Mouse (Mus musculus) hindbrain, embryonic 11.5 days (tissue): ENCODE measurements at regions not wholly inside any gene's neighbourhood (a gene's known extent, or its start where the extent isn't known, plus 50 kb on each side); places are given as distances from the start of the nearest gene placed in this dataset.
A peak's percentile ranks its signal among the peaks of the same experiment; 100 is the strongest.

Experiments used
- ATAC-seq: fragments of 200-750 bp; cut with Nextera tagmentation; 2 replicates; pipeline ENCODE4 v1.8.0; 2017; ENCODE audit warnings: mild to moderate bottlenecking, moderate TSS enrichment, moderate library complexity; ENCODE audit not compliant: low FRiP score
- DNase-seq: peaks from one replicate; pipeline ENCODE4 v3.0.0-alpha.2; 2015; ENCODE audit warnings: low spot score
- H3K27ac ChIP-seq: fragments of 300-500 bp; sonication (generic); 2 replicates; pipeline ENCODE4 v1.5.1; 2014; ENCODE audit warnings: mild to moderate bottlenecking, low read depth, low read length
- H3K27me3 ChIP-seq: fragments of 300-500 bp; sonication (generic); 2 replicates; pipeline ENCODE4 v1.6.1; 2014; ENCODE audit warnings: mild to moderate bottlenecking, low read length, moderate library complexity, mixed read lengths; ENCODE audit not compliant: control insufficient read depth, insufficient read depth
- H3K36me3 ChIP-seq: fragments of 300-500 bp; sonication (generic); 2 replicates; pipeline ENCODE4 v1.6.1; 2014; ENCODE audit warnings: mild to moderate bottlenecking, low read length, moderate library complexity, mixed read lengths; ENCODE audit not compliant: control insufficient read depth, insufficient read depth
- H3K4me1 ChIP-seq: fragments of 300-500 bp; sonication (generic); replicated peaks from 2 replicates; pipeline ENCODE4 v1.6.1; 2014; ENCODE audit warnings: low read length, mixed read lengths; ENCODE audit not compliant: control insufficient read depth, insufficient read depth
- H3K4me2 ChIP-seq: fragments of 300-500 bp; sonication (generic); replicated peaks from 2 replicates; pipeline ENCODE4 v1.6.1; 2014; ENCODE audit warnings: mild to moderate bottlenecking, low read depth, low read length
- H3K4me3 ChIP-seq: fragments of 300-500 bp; sonication (generic); 2 replicates; pipeline ENCODE4 v1.5.1; 2014; ENCODE audit warnings: low read depth, low read length
- H3K9ac ChIP-seq: fragments of 300-500 bp; sonication (generic); 2 replicates; pipeline ENCODE4 v1.6.1; 2014; ENCODE audit warnings: low read depth, low read length
- H3K9me3 ChIP-seq: fragments of 300-500 bp; sonication (generic); 2 replicates; pipeline ENCODE4 v1.6.1; 2016; ENCODE audit warnings: low read length; ENCODE audit not compliant: control insufficient read depth
- WGBS: fragments of 180-500 bp; shearing (Covaris S2); extraction: QIAGEN DNeasy Blood & Tissue Kit; methylation state at CpG from one replicate; pipeline ENCODE4 v1.1.7; 2014; 5-methylcytosine and 5-hydroxymethylcytosine counted together

DNA sequence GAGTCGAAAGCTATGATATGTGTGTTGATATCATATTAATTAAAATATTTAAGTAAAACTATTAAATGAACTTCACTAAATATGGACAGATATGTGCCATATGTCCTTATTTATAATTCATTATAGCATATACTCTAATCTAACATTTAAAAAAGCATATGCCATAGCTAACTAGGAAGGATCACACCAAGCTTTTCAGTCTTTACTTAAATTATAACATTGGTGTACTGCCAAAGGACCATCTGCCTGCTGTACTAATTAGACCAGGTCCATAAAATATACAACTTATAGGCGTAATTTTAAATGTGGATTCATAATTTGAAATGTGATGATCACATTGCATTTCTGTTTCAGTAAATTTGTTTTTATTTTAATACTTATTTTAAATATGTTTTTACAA, 651.9 kb upstream of the Klhl1 start:
- DNase-seq = no peak
- Histone ChIP-seq H3K9me3 (no peaks in the 10 kb centered on the region), H3K4me2 (no peak overlapping the region), H3K9ac (no peak overlapping the region), H3K4me3 (no peak overlapping the region), H3K27me3 (no peaks in the 10 kb centered on the region), H3K36me3 (no peaks in the 10 kb centered on the region), H3K4me1 (no peaks in the 10 kb centered on the region), H3K27ac (no peak overlapping the region)
- no peak for ATAC-seq
- 89% methylated on average over 2 of the region's 2 CpGs for WGBS

DNA sequence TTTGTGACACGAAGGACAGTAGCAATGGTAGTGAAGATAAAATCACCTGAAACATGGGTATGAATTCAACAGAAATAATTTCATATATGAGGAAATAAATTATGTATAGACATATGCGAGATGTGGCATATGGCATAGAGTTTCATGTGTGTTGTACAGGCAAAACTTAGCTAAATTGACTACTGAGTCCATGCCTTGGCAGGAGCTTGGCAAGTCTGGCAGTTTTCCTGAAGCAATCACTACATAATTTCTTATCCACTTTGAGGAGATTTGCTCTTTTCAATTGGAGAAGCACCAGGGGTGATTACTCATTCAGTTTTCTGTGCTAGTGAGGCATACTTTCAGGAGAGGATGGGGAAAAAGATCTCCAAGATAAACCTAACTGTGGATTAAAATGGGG, 646.9 kb upstream of the Klhl1 start:
- Histone ChIP-seq H3K36me3 (no peaks in the 10 kb centered on the region), H3K9me3 (no peaks in the 10 kb centered on the region), H3K4me1 (no peaks in the 10 kb centered on the region), H3K4me2 (no peak overlapping the region), H3K4me3 (no peak overlapping the region), H3K27me3 (no peaks in the 10 kb centered on the region), H3K9ac (no peak overlapping the region), H3K27ac (no peak overlapping the region)
- WGBS = 88% methylated on average over 2 of the region's 2 CpGs
- no peak for DNase-seq
- no peak for ATAC-seq

DNA sequence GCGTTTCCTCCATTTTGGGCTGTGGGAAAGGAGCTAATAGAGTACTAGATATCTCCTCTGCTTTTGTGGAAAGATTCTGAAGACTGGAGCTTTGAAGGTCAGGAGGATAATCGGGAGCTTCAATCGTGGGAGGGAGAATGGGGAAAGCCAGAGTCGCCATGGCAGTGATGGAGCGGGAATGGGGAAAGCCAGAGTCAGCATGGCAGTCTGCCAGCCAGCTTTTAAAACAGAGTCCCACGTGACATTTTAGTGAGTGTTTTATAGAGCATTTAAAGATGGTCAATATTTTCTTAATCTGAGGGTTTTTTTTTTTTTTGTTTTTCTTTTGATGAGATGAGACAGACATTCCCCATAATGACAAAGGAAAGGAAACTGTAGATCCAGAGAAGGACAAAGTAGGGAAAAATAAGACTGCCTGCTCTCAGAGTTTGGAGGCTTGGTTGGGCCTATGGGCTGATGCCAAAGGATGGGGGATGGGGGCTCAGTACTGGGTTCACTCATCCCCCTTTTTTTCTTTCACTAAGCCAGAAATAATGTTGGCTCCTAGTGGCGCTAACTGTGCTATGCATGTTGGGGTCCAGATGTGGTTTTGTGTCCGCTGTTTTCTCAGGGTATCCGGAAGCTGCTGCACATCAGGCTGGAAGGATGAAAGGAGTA, 630.2 kb upstream of the Klhl1 start:
- Histone ChIP-seq H3K27ac (no peak overlapping the region), H3K4me3 (no peak overlapping the region), H3K36me3 (no peaks in the 10 kb centered on the region), H3K9me3 (no peaks in the 10 kb centered on the region), H3K27me3 (no peaks in the 10 kb centered on the region), H3K9ac (no peak overlapping the region), H3K4me2 (no peak overlapping the region), H3K4me1 (no peaks in the 10 kb centered on the region)
- ATAC-seq = no peak
- no peak for DNase-seq
- WGBS = 91% methylated on average over 9 of the region's 9 CpGs

DNA sequence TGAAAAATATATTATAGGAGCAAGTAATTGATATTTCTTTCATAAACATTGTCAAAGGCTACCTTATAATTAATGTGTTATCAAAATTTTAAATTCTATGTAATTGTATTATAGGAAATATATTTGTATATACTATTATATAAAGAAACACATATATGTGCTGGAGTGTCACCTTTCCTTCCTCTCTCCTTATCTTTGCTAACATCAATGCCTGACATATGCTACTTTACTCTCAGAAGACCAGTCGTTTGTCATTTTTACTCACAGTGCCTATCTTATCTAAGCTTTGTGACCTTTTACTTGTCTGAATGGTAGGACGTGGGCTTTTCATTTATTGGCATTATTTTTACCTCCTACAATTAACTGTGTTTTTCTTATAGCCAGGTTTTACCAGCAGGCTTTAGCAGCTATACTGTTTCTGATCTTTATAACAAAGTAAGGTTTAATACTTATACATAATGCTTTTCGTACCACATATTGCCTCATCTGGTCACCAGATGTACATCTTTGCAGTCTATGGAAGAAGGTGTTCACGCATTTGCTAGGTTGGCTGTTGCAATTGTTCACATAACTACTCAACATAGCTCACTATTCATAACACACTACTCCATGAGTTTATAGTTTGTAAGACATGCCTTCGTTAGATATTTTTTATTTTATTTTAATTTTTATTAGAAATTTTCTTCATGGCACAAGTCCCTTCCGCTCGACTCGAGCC, 597.2 kb upstream of the Klhl1 start:
- no peak for DNase-seq
- Histone ChIP-seq H3K4me3 (no peak overlapping the region), H3K4me2 (no peak overlapping the region), H3K9ac (no peak overlapping the region), H3K36me3 (no peaks in the 10 kb centered on the region), H3K27me3 (no peaks in the 10 kb centered on the region), H3K9me3 (no peaks in the 10 kb centered on the region), H3K27ac (no peak overlapping the region), H3K4me1 (no peaks in the 10 kb centered on the region)
- ATAC-seq = no peak
- WGBS = 89% methylated on average over 8 of the region's 8 CpGs

DNA sequence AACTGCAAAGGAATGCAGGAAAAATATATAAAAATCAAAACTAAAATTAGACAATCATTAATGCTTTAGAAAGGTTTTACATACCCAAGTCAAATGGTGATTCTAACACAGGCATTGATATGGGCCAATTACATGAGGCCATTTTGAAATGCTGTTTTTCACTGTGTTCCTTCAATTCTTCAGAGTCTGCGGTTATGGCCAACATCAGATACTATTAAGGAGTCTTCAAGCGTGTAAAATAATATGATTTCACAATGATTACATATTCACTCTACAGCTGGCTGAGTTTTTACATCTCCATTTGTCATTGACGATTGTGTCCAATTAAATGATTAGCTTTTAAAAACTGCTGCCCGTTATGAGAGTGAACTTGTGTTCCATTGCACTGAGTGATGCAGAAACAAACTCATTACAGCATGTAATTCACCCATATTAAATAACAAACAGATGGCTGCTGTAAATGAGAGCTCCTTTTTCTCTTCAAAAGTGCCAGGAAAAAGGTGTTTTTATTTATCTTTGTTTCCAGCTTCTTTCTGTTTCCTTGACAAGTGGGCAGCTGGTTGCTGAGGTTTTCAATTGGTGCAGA, 582.3 kb upstream of the Klhl1 start:
- no peaks in the 10 kb centered on the region for H3K36me3 ChIP-seq
- no peaks in the 10 kb centered on the region for H3K27me3 ChIP-seq
- H3K27ac ChIP-seq = no peak overlapping the region
- H3K4me2 ChIP-seq = no peak overlapping the region
- no peak overlapping the region for H3K4me3 ChIP-seq
- peak; percentile 68; the same call in 1 of the 2 replicates for ATAC-seq
- H3K9me3 ChIP-seq = no peaks in the 10 kb centered on the region
- H3K4me1 ChIP-seq = no peaks in the 10 kb centered on the region
- H3K9ac ChIP-seq = no peak overlapping the region
- DNase-seq = no peak
- WGBS = 68% methylated on average over 4 of the region's 4 CpGs

DNA sequence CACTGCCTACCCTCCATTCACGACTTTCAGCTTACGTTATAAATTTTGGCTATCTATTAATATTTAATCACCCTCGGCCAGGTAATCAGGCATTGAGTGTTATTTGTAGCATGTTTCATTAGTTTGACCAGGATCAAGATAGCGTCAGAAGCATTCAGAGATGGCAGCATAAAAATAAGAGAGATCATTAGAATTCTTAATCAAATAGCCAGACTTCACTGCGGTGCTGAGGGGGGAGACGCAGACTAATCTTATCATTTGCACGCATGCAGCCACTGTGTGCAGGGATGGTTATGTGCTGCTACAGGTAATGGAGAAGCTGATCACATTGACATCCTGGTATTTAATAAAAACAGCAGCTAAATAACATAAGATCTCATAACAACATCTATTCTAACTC, 574.5 kb upstream of the Klhl1 start:
- no peak for ATAC-seq
- Histone ChIP-seq H3K4me2 (no peak overlapping the region), H3K27me3 (no peaks in the 10 kb centered on the region), H3K4me1 (no peaks in the 10 kb centered on the region), H3K9me3 (no peaks in the 10 kb centered on the region), H3K36me3 (no peaks in the 10 kb centered on the region), H3K9ac (no peak overlapping the region), H3K27ac (no peak overlapping the region), H3K4me3 (no peak overlapping the region)
- no peak for DNase-seq
- WGBS = 91% methylated on average over 7 of the region's 7 CpGs

DNA sequence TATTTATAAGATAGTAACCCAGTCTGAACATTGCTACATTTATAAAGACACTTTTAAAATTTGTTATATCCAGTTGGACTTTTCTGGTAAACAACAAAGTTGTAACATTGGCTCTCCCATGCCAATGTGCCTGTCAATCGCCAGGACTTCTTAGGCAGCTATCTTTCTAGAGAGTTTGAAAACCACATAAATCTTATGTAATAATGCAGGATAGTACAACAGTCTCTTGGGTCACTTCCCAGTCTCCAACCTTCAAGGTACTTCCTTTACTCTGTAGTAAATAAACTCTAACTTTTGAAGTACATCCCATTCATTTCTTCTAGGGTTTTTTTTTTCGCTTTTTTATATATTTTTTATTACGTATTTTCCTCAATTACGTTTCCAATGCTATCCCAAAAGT, 570.0 kb upstream of the Klhl1 start:
- no peaks in the 10 kb centered on the region for H3K9me3 ChIP-seq
- 88% methylated on average over 4 of the region's 4 CpGs for WGBS
- H3K36me3 ChIP-seq = no peaks in the 10 kb centered on the region
- ATAC-seq = no peak
- DNase-seq = no peak
- H3K4me3 ChIP-seq = no peak overlapping the region
- H3K4me2 ChIP-seq = no peak overlapping the region
- H3K27me3 ChIP-seq = no peaks in the 10 kb centered on the region
- no peak overlapping the region for H3K27ac ChIP-seq
- H3K4me1 ChIP-seq = no peaks in the 10 kb centered on the region
- H3K9ac ChIP-seq = no peak overlapping the region

DNA sequence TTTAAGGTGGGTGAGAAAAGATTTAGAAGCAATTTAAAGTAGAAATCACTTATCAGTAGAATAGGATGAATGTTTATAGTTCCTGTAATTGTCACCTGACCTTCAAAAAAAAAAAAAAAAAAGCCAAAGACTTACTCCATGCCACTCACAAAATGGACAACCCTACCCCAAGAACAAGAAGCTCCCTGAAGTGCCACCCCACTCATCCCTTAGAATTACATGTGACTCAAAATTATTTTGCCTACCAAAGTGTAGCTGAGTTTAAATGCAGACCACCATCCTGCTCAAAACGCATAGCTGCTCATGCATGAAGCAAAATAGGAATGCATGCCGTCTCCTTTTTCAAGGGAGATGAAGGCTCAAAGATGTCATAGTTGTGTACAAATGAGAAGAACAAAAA, 568.4 kb upstream of the Klhl1 start:
- H3K9ac ChIP-seq = no peak overlapping the region
- no peak overlapping the region for H3K27ac ChIP-seq
- no peak overlapping the region for H3K4me2 ChIP-seq
- WGBS = 42% methylated on average over 2 of the region's 2 CpGs
- ATAC-seq = peak; percentile 60; the same call in 1 of the 2 replicates
- H3K36me3 ChIP-seq = no peaks in the 10 kb centered on the region
- no peaks in the 10 kb centered on the region for H3K9me3 ChIP-seq
- DNase-seq = no peak
- H3K4me3 ChIP-seq = no peak overlapping the region
- H3K27me3 ChIP-seq = no peaks in the 10 kb centered on the region
- H3K4me1 ChIP-seq = no peaks in the 10 kb centered on the region
